Mouse (Mus musculus) urinary bladder, adult 2 months (tissue): Measurements from ENCODE around the gene Engase. TPM values are rescaled to one million over a fixed set of nuclear protein-coding genes. Genes with fewer than 3 reads are reported as not detected.

Experiments
- DNase-seq: peaks from one replicate; pipeline ENCODE4 v3.0.0; 2022; ENCODE audit warnings: low spot score
- polyA plus RNA-seq: library from polyadenylated mRNA; depleted of rRNA; stranded (reverse); fragments of >200 nt; gene quantifications from 2 replicates; pipeline ENCODE4 v1.2.3, GENCODE M21; 2012; rRNA removed

Engase gene
- polyA plus RNA-seq, 1 experiment = 14.0 TPM

- DNase-seq = no peak
Observed at GRCm38 (mm10) chr11:118523496-118524145, 47.0 kb downstream of the Engase start.

DNA sequence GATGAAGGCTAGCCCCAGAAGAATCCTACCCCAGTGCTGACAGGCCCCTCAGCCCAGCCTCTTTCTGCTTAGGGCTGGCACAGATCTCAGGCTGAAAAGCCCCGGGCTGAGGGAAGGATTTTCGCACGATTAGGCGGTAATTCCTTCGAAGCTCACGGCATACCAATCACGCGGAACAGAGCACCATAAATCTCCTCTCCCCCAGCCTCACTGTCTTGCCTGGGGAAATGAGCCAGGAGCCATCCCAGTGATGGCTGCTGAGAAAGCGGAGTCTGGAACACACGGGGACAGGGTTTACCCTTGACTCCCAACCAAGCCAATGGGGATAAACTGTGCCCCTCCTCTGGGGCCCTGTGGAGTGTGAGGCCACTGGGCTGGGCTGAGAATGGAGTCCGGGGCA is 48.4 kb downstream of the Engase start:
- no peak for DNase-seq

DNA sequence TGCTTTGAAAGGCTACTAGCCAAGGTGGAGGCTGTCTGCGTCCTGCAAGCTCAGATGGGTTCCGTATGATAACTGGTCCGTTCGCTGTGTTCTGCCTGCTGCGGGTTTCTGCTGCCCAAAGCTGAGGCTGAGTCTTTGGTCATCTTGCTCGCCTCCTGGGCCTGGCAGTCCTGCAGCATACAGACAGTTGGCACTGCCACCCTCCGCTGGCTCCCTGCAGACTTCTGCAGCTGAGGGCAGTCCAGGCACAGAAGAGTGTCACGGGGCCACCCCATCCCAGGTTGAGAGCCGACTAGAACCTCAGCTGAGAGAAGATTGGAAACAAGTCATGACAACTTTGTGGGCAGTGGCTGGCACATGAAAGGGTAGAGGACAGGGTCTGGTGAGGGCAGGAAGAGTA is 52.1 kb downstream of the Engase start:
- no peak for DNase-seq

DNA sequence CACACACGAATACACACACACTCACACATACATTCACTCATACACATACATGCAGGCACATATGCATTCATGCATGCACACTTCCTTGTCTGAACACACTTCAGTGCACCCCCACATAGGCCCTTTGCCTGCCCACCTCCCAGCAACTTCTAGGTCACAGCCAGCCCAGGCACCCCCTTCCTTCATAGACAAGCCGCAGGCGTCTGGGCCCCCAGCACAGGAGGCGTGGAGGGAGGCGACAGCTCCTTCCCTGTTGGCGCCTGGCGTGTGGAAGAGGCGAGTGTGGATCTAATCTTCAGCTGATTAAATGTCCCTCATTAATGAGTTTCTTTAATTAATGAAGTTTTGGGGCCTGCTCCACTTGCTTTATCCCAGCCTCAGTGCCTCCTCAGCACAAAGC is 53.7 kb downstream of the Engase start:
- no peak for DNase-seq

DNA sequence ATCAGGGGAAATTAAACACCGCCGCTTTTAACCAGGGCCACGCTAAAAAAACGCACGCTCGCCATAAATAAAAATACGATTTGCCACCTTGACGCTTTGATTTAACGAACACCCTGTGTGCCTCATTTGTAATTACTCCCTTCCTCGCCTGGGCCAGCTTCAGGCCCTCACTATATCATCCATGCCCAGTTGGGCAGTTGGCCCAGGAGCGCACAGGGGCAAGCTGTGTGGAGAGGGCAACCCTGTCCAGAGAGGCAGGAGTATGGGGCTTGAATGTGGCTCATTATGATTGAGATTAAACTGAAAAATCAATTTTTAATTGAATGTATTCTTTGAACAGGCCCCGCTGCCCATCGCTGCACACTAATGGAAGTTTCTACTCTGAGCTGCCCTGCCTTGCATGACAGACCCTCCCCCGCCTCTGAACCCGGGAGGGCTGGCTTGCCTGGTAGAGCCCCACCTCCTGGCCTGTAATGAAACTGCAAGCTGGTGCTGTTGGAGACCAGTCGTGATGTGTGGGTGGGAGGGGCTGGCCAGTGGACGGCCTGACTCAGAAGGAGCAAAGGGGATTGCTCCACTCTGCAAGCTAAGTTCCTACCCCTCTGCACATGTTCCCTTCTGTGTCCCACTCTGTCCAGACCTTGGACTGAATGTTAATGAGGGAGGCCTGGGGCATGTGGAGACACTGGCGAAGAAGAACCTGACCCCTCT is 57.9 kb downstream of the Engase start:
- DNase-seq = no peak

- no peak for DNase-seq
Observed at GRCm38 (mm10) chr11:118538008-118538407, 61.4 kb downstream of the Engase start.

Other genes with a start within 250 kb of the Engase start
- gene Cyth1, start 228.2 kb upstream of the Engase start, polyA plus RNA-seq = 21.0 and 23.2 TPM in 2 replicates
- 17.7 and 20.9 TPM in 2 replicates for gene Usp36, start 186.6 kb upstream of the Engase start, polyA plus RNA-seq
- 1.3 and 2.3 TPM in 2 replicates for gene Cep295nl, start 134.3 kb upstream of the Engase start, polyA plus RNA-seq
- gene Timp2, start 121.1 kb upstream of the Engase start, polyA plus RNA-seq = 600 and 646 TPM in 2 replicates
- gene Lgals3bp, start 74.7 kb upstream of the Engase start, polyA plus RNA-seq = 154 and 187 TPM in 2 replicates
- 38.2 and 41.2 TPM in 2 replicates for gene Cant1, start 57.7 kb upstream of the Engase start, polyA plus RNA-seq
- 31.7 and 38.1 TPM in 2 replicates for gene C1qtnf1, start 48.6 kb upstream of the Engase start, polyA plus RNA-seq